Mouse (Mus musculus) adrenal gland, adult (tissue): ENCODE measurements around the gene Radil.

Experiments used
- DNase-seq, 2 experiments: peaks; one replicate each; pipeline ENCODE4 v3.0.0; 2022 to 2023; ENCODE audit warnings: low spot score in 1 of 2; ENCODE audit not compliant: inconsistent age in 2 of 2

Radil gene

GRCm38 (mm10) chr5:142545014-142545795, 5.7 kb downstream of the Radil start:
- no peak for DNase-seq

GRCm38 (mm10) chr5:142537286-142537685, 13.6 kb downstream of the Radil start:
- peak; percentile 38 to 73 for DNase-seq

GRCm38 (mm10) chr5:142535388-142535787, 15.5 kb downstream of the Radil start:
- no peak for DNase-seq

GRCm38 (mm10) chr5:142529915-142530314, 21.0 kb downstream of the Radil start, which contains the start of gene Papolb:
Papolb (minus strand) TSS chr5:142530076.
- DNase-seq, result no peak

GRCm38 (mm10) chr5:142524711-142525464, 26.0 kb downstream of the Radil start:
- DNase-seq, result no peak

- peak; percentile 55 to 80 for DNase-seq
Observed at GRCm38 (mm10) chr5:142521195-142521866, 29.6 kb downstream of the Radil start.

GRCm38 (mm10) chr5:142520360-142520759, 30.5 kb downstream of the Radil start:
- DNase-seq, result no peak

- DNase-seq, result no peak
Observed at GRCm38 (mm10) chr5:142518973-142519372, 31.9 kb downstream of the Radil start.

GRCm38 (mm10) chr5:142512112-142512511, 38.8 kb downstream of the Radil start:
- no peak for DNase-seq

GRCm38 (mm10) chr5:142510061-142510414, 40.9 kb downstream of the Radil start:
- DNase-seq, result no peak

- DNase-seq, result no peak
Observed at GRCm38 (mm10) chr5:142509141-142510060, 41.5 kb downstream of the Radil start.

GRCm38 (mm10) chr5:142505695-142506423, 45.0 kb downstream of the Radil start:
- DNase-seq, result peak in 1 of 2 experiments; percentile 48

- DNase-seq, result no peak
Observed at GRCm38 (mm10) chr5:142504175-142504574, 46.7 kb downstream of the Radil start.

GRCm38 (mm10) chr5:142502414-142502813, 48.5 kb downstream of the Radil start:
- DNase-seq, result peak; percentile 83 to 93

- DNase-seq, result no peak
Observed at GRCm38 (mm10) chr5:142500918-142501317, 50.0 kb downstream of the Radil start.

- peak in 1 of 2 experiments; percentile 59 for DNase-seq
Observed at GRCm38 (mm10) chr5:142498964-142499363, 51.9 kb downstream of the Radil start.

GRCm38 (mm10) chr5:142495321-142496096, 55.4 kb downstream of the Radil start:
- peak; percentile 54 to 72 for DNase-seq

- DNase-seq, result peak; percentile 53 to 77
Observed at GRCm38 (mm10) chr5:142493307-142493706, 57.6 kb downstream of the Radil start.
